Mouse (Mus musculus): Measurements from ENCODE around the gene Rbm24.

DNA sequence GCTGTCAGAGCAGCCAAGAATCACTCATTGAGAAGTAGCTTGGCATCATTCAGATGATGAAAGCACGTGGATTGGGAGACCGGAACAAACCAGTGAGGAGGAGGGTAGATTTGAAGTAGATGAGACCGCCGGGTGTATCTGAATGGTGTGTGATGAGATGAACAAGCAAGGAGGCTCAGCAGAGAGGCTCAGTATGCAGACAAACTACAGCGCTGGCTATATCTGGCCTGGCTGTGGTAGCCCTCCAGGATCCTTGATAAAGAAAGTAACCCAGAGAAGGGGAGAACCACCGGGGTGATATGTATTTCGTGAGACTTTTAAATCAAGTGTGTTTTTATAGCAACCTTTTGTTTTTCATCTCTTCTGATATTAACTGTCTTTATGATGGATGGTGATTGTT lies 5.6 kb downstream of the Rbm24 start:
- TF ChIP-seq CTCF (IDR thresholded peaks at IDR 0.05; ENCODE audit: low read depth, low read length) (no peak), POLR2A (IDR thresholded peaks at IDR 0.05; ENCODE audit: insufficient read depth, low read length) (no peak), EP300 (IDR thresholded peaks at IDR 0.05; ENCODE audit: insufficient read depth, low read depth, low read length) (no peak)

Measured in ES-Bruce4 (cell line).